Mouse (Mus musculus) macrophage (primary cell): ENCODE measurements around the gene Arhgap19. TPM values are rescaled to one million over a fixed set of nuclear protein-coding genes. Genes with fewer than 3 reads are reported as not detected.
"Not testable (repeated sequence)": the region's sequence is repeated elsewhere in the genome, so short reads cannot be mapped to it uniquely, and the experiment has no call there.

Experiments used
- H3K27ac ChIP-seq: fragments of 350-480 bp; formaldehyde crosslinking; 2 replicates; pipeline ENCODE4 v1.9.0; 2021
- H3K36me3 ChIP-seq: fragments of 350-480 bp; formaldehyde crosslinking; 2 replicates; pipeline ENCODE4 v1.9.0; 2021; ENCODE audit errors: inconsistent target
- H3K4me3 ChIP-seq: fragments of 350-480 bp; formaldehyde crosslinking; 2 replicates; pipeline ENCODE4 v1.9.0; 2021; ENCODE audit errors: inconsistent target
- H3K79me2 ChIP-seq: fragments of 350-480 bp; formaldehyde crosslinking; 2 replicates; pipeline ENCODE4 v1.9.0; 2021; ENCODE audit errors: inconsistent target
- WGBS: methylation state at CpG from one replicate; pipeline ENCODE4 v1.1.7; 2026; ENCODE audit warnings: inconsistent platforms; ENCODE audit not compliant: missing documents; 5-methylcytosine and 5-hydroxymethylcytosine counted together
- polyA plus RNA-seq: library from polyadenylated mRNA; stranded (reverse); fragments of 250-400 nt; gene quantifications from 3 replicates; pipeline ENCODE4 v1.2.4, GENCODE M21; 2018; ENCODE audit warnings: inconsistent platforms
- total RNA-seq, 78 experiments: library from RNA; depleted of rRNA; stranded (reverse); fragments of 250-400 nt; gene quantifications; 1 replicate in 9 of 78; 2 replicates in 24 of 78; 3 replicates in 43 of 78; 4 replicates in 2 of 78; pipeline ENCODE4 v1.2.4; 2018; ENCODE audit warnings: inconsistent platforms in 56 of 78

Arhgap19 gene
- 100 to 1,000 TPM in 17 of 26 experiments, 10 to 100 TPM in 8, 1 to 10 TPM in 1; 7.7 to 676 (median 183) TPM for total RNA-seq (2018; cell fraction: chromatin; rRNA removed)
- 100 to 1,000 TPM in 12 of 26 experiments, 10 to 100 TPM in 14; 20.1 to 192 (median 78.1) TPM for total RNA-seq (2018; cell fraction: cytosol; rRNA removed)
- total RNA-seq (2018; cell fraction: nucleus; rRNA removed), result 100 to 1,000 TPM in 19 of 26 experiments, 10 to 100 TPM in 7; 28.2 to 692 (median 204) TPM
- polyA plus RNA-seq, result 95.1 to 159 TPM (median 112 TPM) in 3 replicates

DNA sequence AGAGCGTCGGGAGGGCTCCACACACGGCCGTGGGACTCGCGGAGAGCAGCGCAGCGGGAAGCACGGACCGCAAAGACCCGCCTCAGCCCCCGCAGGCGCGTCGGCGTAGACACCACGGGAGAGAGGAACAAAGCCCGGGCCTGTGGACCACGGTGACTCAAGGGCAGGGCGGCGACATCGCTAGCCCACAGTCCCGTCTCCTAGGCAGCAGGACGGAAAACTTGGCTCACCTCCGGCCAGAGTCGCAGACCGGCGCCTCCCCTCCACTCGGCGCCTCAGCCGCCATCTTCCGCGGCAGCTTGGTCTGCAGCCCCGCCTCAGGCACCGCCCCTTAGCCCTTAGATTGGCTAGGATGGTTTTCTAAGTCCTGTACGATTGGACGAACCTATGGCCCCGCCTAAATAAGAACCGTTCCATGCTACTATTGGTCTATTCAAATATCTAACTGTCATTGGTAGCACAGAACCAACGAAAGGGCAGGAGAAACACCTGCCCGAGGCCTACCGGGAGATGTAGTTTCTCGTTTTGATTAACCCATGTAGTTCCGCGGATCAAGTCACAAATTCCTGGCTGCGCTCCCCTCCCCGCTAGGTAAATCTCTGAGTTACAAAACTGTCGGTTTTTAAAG lies at the start of gene Arhgap19:
Gene Arhgap19, minus strand, starts transcription at position 306 of the 628 bp plus-strand sequence.
- Histone ChIP-seq H3K79me2 (peaks cover 35% of the 10 kb centered on the region), H3K4me3 (peak within 1 kb of the TSS; percentile 68), H3K27ac (peak within 1 kb of the TSS; percentile 69), H3K36me3 (no peaks in the 10 kb centered on the region)
- under 1% methylated on average over 47 of the region's 48 CpGs for WGBS

DNA sequence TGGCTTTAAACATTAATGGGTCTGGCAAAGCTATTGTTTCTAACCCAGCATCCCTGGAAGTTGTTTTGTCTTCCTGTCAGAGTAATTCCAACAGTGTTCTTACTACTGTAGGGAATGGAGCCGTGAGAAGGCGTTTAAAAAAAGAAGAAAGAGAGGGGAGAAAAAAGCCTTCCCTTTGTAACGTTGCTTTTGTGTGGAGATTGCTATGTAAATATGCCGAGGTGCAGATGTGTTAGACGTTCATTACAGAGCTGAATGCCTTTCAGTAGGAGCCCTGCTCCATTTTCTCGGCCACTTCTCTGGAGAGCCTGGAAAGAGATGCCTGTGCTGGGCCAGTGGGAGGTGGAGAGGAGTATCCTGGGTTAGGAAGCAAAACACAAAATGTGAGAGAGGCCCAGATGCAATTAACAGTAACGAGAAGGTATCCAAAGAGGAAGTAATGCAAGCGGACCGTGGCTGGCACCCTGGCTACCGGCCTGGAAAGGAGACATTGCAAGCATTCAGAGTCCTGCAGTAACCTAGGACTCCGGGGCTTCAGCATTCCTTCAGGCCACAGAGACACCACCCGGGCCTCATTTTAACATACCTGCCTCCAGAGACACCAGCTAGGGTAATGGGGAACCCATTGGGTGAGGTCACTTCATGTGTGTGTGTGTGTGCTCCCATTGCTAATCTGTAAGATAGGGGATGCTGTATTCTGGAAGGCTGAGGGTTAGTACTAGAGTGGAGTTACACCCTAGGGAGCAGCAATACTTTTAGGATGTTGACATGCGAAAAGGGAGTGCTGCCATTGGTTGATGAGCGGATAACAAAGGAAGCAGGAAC lies 49.1 kb upstream of the Arhgap19 start:
- no peak overlapping the region for H3K27ac ChIP-seq
- 32% methylated on average over 14 of the region's 14 CpGs for WGBS
- no peaks in the 10 kb centered on the region for H3K36me3 ChIP-seq
- no peaks in the 10 kb centered on the region for H3K79me2 ChIP-seq
- H3K4me3 ChIP-seq, result no peak overlapping the region

DNA sequence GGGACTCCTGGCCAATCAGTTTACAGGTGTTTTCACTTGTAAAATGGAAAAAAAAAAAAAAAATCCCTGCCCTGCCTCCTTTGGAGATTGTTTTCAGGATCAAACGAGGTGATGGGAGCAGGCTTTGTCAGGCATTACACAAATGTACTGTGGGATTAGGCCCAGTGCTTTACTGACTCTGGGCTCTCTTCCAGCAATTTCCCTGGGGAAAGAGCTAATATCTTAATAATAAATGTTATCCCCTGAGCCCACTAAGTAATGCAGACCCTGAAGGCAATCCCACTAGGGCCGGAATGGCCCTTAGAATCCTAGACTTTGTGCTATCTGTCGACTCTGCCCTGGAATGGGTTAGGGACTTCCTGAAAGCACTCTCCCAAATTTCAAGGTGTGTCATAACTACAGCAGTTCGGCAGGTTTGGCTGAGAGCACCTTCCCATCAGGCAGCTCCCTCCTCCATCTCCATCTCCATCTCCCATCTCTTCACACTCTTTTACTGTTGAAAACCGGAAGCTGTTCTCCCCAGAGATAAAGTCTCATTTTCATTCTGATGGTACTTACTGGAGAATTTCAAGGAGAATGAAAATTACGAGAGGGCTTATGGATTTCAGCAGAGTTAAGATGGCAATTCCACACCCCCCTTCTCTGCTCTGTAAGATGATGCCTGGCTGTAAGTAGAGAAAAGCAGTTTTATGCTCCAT lies 48.3 kb upstream of the Arhgap19 start:
- Histone ChIP-seq H3K36me3 (no peaks in the 10 kb centered on the region), H3K79me2 (no peaks in the 10 kb centered on the region), H3K4me3 (no peak overlapping the region), H3K27ac (no peak overlapping the region)
- 88% methylated on average over 6 of the region's 6 CpGs for WGBS

DNA sequence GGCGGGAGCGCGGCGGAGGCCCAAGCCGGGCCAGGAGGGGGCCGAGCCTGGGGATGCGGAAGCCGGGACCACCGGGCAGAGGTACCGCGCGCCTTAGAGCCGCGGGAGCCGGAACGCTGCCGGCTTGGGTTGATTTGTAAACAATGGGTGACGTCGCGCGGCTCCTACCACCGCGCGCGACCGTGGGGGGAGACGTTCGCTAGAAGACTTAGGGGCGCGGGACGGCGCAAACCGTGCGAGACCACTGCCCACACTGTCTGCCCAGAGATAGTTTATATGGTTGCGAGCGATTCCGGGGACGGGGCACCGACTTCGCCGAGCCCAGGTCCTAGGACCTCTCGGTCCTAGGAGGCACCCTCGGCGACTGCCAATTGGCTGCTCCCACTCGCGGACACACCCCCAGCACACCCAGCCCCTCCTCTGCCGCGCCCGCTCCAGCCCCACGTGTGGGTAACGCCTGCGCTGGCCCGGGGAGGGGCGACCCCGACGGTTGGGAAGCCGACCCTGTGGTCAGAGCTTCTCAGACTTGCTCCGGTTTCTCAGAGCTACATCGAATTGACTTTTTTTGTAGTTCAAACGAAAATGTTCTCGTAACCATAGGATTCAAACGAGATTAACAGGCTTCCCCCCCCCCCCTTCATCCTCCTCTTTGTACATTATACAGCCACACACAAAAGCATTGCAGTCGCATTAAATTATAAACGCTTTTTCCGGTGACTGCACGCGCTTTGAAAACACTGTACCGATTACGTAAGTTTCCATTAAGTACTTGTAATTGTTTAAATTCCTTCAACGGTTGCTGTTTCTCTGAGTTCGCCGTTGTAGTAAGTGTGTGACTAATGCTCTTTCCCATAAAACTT lies 46.4 kb upstream of the Arhgap19 start, which contains the start of gene Frat2:
Gene Frat2, minus strand, starts transcription at position 141 of the 860 bp plus-strand sequence.
- peak within 1 kb of the TSS; percentile 37 for H3K4me3 ChIP-seq
- no peaks in the 10 kb centered on the region for H3K79me2 ChIP-seq
- WGBS, result under 1% methylated on average over 70 of the region's 72 CpGs
- peak within 1 kb of the TSS; percentile 79 for H3K27ac ChIP-seq
- H3K36me3 ChIP-seq, result no peaks in the 10 kb centered on the region

DNA sequence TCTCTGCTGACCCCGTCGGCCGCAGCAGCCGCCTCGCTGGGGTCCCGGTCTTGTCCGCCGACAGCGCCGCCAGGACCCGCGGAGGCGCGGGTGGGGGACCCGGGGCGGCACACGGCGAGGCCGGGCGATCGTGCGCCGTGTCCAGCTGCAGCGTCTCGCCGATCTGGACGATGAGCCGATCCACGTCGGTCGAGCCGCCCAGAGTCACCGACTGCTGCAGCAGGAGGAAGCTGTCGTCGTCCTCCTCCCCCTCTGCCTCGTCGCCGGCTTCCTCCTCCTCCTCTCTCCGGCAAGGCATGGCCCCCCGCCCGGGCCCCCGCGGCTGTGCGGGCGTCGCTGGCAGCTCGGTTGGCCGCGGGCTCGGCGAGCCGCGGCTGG lies 45.8 kb upstream of the Arhgap19 start:
- H3K79me2 ChIP-seq, H3K4me3 ChIP-seq, H3K36me3 ChIP-seq, H3K27ac ChIP-seq: not testable (repeated sequence)
- under 1% methylated on average over 44 of the region's 53 CpGs for WGBS

DNA sequence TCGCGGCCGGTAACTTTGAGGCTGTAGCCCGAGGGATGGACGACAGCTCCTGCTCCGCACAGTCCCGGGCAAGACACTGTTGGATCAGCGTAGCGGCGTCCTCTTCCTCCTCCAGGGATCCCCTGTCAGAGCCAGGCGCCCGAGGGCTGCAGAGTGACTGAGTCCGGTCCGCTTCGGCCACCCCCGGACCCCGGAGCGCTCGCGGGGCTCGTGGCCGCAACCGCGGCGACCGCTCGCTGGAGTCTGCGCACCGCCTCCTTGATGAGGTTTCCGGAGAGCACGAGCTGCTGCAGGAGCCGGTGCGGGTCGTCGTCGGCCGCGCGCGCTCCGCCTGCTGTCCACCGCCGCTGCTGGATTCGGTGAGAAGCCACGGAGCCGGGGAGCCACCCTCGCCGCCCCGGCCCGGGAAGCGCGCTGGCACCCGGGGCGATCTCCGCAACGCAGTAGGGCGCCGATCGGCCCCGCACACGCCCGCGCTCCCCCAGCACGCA lies 45.3 kb upstream of the Arhgap19 start:
- Histone ChIP-seq H3K4me3 (peak overlapping the region; percentile 32), H3K36me3 (no peaks in the 10 kb centered on the region), H3K27ac (no peak overlapping the region), H3K79me2 (no peaks in the 10 kb centered on the region)
- WGBS, result under 1% methylated on average over 49 of the region's 64 CpGs

DNA sequence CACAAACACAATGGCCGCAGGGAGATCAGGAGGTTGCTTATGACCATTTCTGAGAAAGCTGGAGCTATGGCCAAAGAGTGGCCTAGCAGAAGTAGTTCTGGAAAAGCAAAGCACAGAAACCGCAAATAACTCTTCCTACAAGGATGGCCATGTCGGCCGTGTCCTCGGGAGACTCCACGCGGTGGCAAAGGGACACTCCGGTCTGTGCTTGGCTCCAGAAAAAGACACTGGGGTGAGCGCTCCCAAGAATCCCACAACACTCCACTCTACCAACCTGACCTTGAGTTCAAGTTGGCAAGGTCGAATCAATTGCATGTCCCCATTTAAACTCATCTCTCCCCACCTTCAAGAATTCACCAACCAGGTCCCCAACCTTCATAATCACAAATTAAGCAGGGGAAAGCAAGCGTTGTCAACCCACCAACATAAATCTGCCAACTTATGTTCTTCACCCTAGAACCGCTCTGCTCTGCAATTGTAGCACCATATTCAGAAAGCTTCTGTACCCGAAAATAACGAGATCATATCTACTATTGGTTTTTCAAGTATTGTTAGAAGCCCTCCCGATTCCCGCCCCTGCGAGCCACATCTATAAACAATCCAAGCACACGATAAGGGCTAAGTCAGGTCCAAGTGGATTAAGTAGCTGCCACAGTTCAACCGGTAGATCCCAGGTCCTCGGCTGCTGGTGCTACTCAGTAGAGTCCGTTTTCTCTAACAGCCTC lies 44.7 kb upstream of the Arhgap19 start:
- 12% methylated on average over 21 of the region's 21 CpGs for WGBS
- Histone ChIP-seq H3K4me3 (peak overlapping the region; percentile 32), H3K27ac (no peak overlapping the region), H3K36me3 (no peaks in the 10 kb centered on the region), H3K79me2 (no peaks in the 10 kb centered on the region)

DNA sequence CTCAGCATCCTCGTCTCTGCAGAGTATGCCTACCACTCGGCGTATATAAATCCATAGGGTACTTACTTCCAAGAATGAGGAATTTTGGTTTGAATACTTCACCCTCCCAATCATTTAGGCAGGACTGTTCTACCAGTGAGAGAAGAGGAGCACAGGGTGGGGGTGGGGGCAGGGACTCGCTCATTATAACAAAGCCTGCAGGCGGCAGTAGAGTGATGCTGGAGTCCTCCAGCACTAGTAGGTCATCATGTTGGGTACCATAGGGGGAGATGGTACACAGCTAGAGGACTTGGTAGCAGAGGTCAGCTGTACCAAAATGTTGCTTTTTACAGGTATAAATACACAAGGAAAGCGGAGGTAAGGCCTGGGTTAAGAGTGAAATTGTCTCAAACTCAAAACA lies 42.5 kb upstream of the Arhgap19 start:
- no peak overlapping the region for H3K27ac ChIP-seq
- H3K79me2 ChIP-seq, result no peaks in the 10 kb centered on the region
- H3K4me3 ChIP-seq, result no peak overlapping the region
- WGBS, result 89% methylated on average over 6 of the region's 6 CpGs
- no peaks in the 10 kb centered on the region for H3K36me3 ChIP-seq

DNA sequence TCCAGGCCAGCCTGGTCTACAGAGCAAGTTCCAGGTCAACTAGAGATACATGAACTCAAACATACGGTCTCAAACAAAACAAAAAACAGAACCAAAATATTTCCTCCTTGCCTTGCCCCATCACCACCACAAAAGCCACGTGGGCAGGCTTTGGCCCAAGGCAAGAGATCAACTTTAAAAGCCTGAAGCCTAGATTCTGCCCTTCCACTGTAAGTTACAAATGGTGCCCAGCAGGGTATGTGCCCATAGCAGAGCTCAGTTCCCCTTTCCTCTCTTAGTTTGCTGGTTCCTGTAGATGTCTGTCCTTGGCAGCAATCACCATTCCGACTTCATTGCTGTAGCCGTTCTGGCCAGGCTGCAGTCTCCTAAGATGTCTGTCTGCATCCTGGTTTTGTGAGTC lies 40.9 kb upstream of the Arhgap19 start:
- Histone ChIP-seq H3K36me3 (no peaks in the 10 kb centered on the region), H3K27ac (no peak overlapping the region), H3K79me2 (no peaks in the 10 kb centered on the region), H3K4me3 (no peak overlapping the region)
- WGBS, result 13% methylated on average over 4 of the region's 4 CpGs

DNA sequence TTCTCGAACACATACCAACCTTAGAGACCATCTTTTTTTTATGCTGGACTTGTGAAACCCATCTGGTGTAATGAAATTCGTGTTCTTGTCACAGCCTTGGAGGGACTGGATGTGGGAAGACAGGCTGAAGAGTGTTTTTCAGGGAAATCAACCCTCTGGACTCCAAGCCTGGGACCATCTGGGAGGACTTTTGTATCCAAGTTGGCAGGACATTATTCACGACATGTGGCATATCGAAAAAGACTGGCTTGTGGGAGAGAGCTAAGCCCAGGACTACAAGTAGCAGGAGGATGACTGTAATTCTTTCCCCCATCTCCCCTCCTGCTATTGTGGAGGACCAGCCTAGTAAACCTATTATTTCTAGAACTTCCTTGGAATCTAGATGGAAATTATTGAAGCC lies 40.3 kb upstream of the Arhgap19 start:
- Histone ChIP-seq H3K27ac (no peak overlapping the region), H3K4me3 (no peak overlapping the region), H3K36me3 (no peaks in the 10 kb centered on the region), H3K79me2 (no peaks in the 10 kb centered on the region)
- WGBS, result 95% methylated on average over 4 of the region's 4 CpGs

DNA sequence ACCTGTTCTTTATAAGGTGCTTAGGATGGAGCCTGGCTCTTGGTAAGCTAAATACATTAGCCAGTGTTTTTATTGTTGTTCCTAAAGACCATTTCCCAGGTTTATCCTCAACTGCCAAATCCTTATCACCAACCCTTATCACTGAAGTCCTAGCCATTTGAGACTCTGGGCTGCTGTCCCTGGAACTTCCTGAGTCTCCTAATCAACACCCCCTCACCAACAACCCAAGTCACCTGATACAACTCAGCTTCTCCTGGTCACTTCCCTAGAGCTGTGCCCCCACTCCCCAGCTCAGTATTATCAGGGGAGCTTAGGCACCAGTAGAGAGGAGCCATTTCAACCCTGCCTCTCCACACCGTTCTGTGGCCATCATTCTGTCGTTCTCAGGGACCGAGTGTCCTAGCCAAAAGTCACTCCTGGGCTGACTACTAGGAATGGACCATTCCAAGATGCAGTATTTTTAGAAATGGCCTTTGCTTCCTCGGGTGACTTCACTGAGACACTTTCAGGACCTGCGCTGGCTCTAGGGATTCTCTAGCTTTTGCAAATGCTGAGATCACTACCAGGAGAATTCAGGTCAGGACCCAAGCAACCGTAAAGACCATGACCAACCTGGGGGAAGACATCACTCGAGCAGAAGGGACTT lies 39.4 kb upstream of the Arhgap19 start:
- Histone ChIP-seq H3K79me2 (no peaks in the 10 kb centered on the region), H3K36me3 (no peaks in the 10 kb centered on the region), H3K4me3 (no peak overlapping the region), H3K27ac (no peak overlapping the region)
- WGBS, result 88% methylated on average over 7 of the region's 7 CpGs

DNA sequence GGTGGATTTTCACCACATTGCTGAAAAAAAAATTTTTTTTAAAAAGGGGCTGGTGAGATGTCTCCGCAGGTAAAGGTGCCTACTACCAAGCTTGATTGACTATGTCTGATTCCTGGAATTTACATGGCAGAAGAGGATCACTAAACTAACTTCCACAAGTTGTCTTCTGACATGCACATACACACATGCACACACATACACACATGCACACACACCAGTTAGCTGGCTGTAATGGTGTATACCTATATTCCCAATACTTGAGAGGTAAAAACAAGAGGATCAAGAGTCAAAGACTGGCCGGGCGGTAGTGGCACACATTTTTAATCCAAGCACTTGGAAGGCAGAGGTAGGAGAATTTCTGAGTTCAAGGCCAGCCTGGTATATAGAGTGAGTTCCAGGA lies 37.8 kb upstream of the Arhgap19 start:
- no peaks in the 10 kb centered on the region for H3K79me2 ChIP-seq
- H3K4me3 ChIP-seq, result no peak overlapping the region
- no peaks in the 10 kb centered on the region for H3K36me3 ChIP-seq
- no peak overlapping the region for H3K27ac ChIP-seq
- WGBS, result 94% methylated on average over 3 of the region's 3 CpGs

DNA sequence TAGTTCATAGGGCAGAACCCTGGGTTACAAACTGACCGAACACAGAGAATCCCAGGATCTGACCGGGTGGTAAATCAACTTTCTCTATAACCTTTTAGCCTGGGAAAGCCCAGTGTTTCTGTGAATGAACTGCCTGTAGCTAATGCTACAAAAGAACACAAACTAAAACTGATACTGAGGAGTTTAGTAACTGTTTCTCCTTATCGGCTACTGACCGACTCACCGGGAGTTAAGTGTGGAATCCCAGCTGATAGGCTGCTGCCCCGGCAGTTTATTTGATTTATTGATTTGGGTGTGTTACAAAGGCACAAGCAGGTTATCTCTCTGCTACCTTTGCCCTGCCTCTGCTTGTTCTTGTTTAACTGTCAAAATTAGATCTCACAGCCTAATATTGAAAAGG lies 37.0 kb upstream of the Arhgap19 start:
- Histone ChIP-seq H3K36me3 (no peaks in the 10 kb centered on the region), H3K27ac (no peak overlapping the region), H3K4me3 (no peak overlapping the region), H3K79me2 (no peaks in the 10 kb centered on the region)
- WGBS, result 100% methylated on average over 6 of the region's 6 CpGs
